Mouse (Mus musculus) gonadal fat pad, adult 2 months (tissue): ENCODE data around the gene Utp6. TPM values are rescaled to one million over a fixed set of nuclear protein-coding genes. Genes with fewer than 3 reads are reported as not detected.

Experiments
- polyA plus RNA-seq: library from polyadenylated mRNA; depleted of rRNA; stranded (reverse); fragments of >200 nt; gene quantifications from 2 replicates; pipeline ENCODE4 v1.2.3, GENCODE M21; 2012; rRNA removed

Gene Utp6
- polyA plus RNA-seq, 1 experiment, result 8.2 TPM

Other genes starting within 250 kb of the Utp6 start
- gene Suz12, start 30.7 kb upstream of the Utp6 start, polyA plus RNA-seq, result 5.2 and 6.8 TPM in 2 replicates
- gene Crlf3, start 118.6 kb upstream of the Utp6 start, polyA plus RNA-seq, result 8.3 and 9.9 TPM in 2 replicates
- gene Atad5, start 127.0 kb upstream of the Utp6 start, polyA plus RNA-seq, result 0.67 and 0.70 TPM in 2 replicates
- gene Tefm, start 179.8 kb upstream of the Utp6 start, polyA plus RNA-seq, result 6.4 and 8.2 TPM in 2 replicates
- gene Adap2, start 191.7 kb upstream of the Utp6 start, polyA plus RNA-seq, result 10.5 and 14.3 TPM in 2 replicates
- gene Rnf135, start 221.5 kb upstream of the Utp6 start, polyA plus RNA-seq, result 7.1 and 8.7 TPM in 2 replicates
- 16.0 and 18.1 TPM in 2 replicates for gene Rhot1, start 246.6 kb upstream of the Utp6 start, polyA plus RNA-seq